26 mouse cellular contexts compared by ENCODE assay signal in genomic region chr19:34708221-34708620, GRCm38 (mm10). TPM values are rescaled to one million over a fixed set of nuclear protein-coding genes. Genes with fewer than 3 reads are reported as not detected.
DNase-seq lines count a peak whose midpoint lies in the region; ATAC-seq and TF ChIP-seq lines count a peak whose summit lies in the region.
"Had no signal": no experiment of that assay in that cellular context is flagged by ENCODE, and none has a peak within 500 bp of the region (broad histone marks: within the 10 kb centered on the region; RNA-seq: fewer than 3 reads in every experiment).

No protein-coding gene starts in this region.

- H3K4me3 ChIP-seq in kidney, adult 2 months (ENCODE audit: insufficient read depth, low read depth, low read length), result no peak overlapping the region
- no peak overlapping the region for H3K4me3 ChIP-seq in kidney, embryonic 16.5 days (ENCODE audit: low read length)
- H3K4me3 ChIP-seq: embryonic facial prominence, embryonic 10.5 days; embryonic facial prominence, embryonic 13.5 days; erythroblast, embryonic 14.5 days; forebrain, embryonic 12.5 days; forebrain, embryonic 15.5 days; heart, embryonic 10.5 days; heart, embryonic 13.5 days had no signal

- peaks cover 30% of the 10 kb centered on the region for H3K4me1 ChIP-seq in kidney, adult 2 months (ENCODE audit: control insufficient read depth, insufficient read depth, low read length)
- 0 out of 2 replicates have a peak, but pooled peaks cover 2% of the 10 kb centered on the region for H3K4me1 ChIP-seq in kidney, embryonic 16.5 days (ENCODE audit: insufficient read depth, low read length)
- H3K4me1 ChIP-seq: embryonic facial prominence, embryonic 13.5 days; forebrain, embryonic 12.5 days; forebrain, embryonic 15.5 days had no signal

- H3K9ac ChIP-seq in kidney, embryonic 16.5 days (replicated peaks; ENCODE audit: low read length), result no peak overlapping the region
- H3K9ac ChIP-seq: embryonic facial prominence, embryonic 13.5 days; forebrain, embryonic 12.5 days; forebrain, embryonic 15.5 days; heart, embryonic 13.5 days; hindbrain, embryonic 14.5 days had no signal

- no peak for ATAC-seq in kidney, embryonic 16.5 days (ENCODE audit: low FRiP score, low TSS enrichment)
- ATAC-seq: CD4-positive, CD25-positive, alpha-beta regulatory T cell, adult 4 months; forebrain, embryonic 15.5 days had no signal

- no peak overlapping the region for H3K4me2 ChIP-seq in kidney, embryonic 16.5 days (replicated peaks; ENCODE audit: low read depth, low read length)
- H3K4me2 ChIP-seq: embryonic facial prominence, embryonic 13.5 days; forebrain, embryonic 12.5 days; forebrain, embryonic 15.5 days; heart, embryonic 13.5 days; hindbrain, embryonic 14.5 days had no signal

- H3K36me3 ChIP-seq in kidney, adult 2 months (ENCODE audit: control insufficient read depth, insufficient read depth, low read length), result no peaks in the 10 kb centered on the region; the same call in 1 of the 2 replicates
- H3K36me3 ChIP-seq in kidney, embryonic 16.5 days (ENCODE audit: insufficient read depth, low read length), result no peaks in the 10 kb centered on the region
- H3K36me3 ChIP-seq: embryonic facial prominence, embryonic 10.5 days; embryonic facial prominence, embryonic 13.5 days; forebrain, embryonic 12.5 days; forebrain, embryonic 15.5 days; heart, embryonic 10.5 days; heart, embryonic 13.5 days had no signal

- no peaks in the 10 kb centered on the region for H3K9me3 ChIP-seq in kidney, embryonic 16.5 days (ENCODE audit: low read length)
- H3K9me3 ChIP-seq: embryonic facial prominence, embryonic 10.5 days; embryonic facial prominence, embryonic 13.5 days; forebrain, embryonic 12.5 days; forebrain, embryonic 15.5 days; heart, embryonic 10.5 days; heart, embryonic 13.5 days had no signal

- TF ChIP-seq POLR2A in kidney, adult 2 months (IDR thresholded peaks at IDR 0.05; ENCODE audit: low read depth, low read length), result no peak

- peak overlapping the region; percentile 16; the same call in 1 of the 2 replicates for H3K27ac ChIP-seq in kidney, adult 2 months (ENCODE audit: insufficient read depth, low read depth, low read length)
- no peak overlapping the region for H3K27ac ChIP-seq in kidney, embryonic 16.5 days (ENCODE audit: low read length)
- H3K27ac ChIP-seq: embryonic facial prominence, embryonic 10.5 days; embryonic facial prominence, embryonic 13.5 days; forebrain, embryonic 12.5 days; forebrain, embryonic 15.5 days; heart, embryonic 10.5 days; heart, embryonic 13.5 days; hindbrain, embryonic 14.5 days had no signal

- WGBS in kidney, adult 2 months, result 52% methylated on average over 2 of the region's 2 CpGs
- WGBS in kidney, embryonic 16.5 days, result 81% methylated on average over 2 of the region's 2 CpGs

- peak; percentile 82 for DNase-seq in kidney, adult 2 months
- DNase-seq in kidney, adult 9 months, result peak; percentile 81
- peak; percentile 29 for DNase-seq in kidney, postnatal 10 days
- peak; percentile 56 to 77 for DNase-seq in kidney, postnatal 36 days
- no peak for DNase-seq in cerebellum, adult 11-12 months
- DNase-seq: adrenal gland, adult 2 months; adrenal gland, postnatal 14 days; cerebellum, adult 11 months; cerebellum, adult 8-10 months; cerebellum, postnatal 10 days; cerebellum, postnatal 36 days; embryo, embryonic 11 days; gastrocnemius, postnatal 25 days; heart, adult 18-20 months; heart, postnatal 14 days; heart, postnatal 4 days had no signal

- TF ChIP-seq CTCF in kidney, adult 2 months (conservative IDR thresholded peaks at IDR 0.05; ENCODE audit: insufficient read depth, insufficient read length, low read depth, low read length), result no peak

- H3K27me3 ChIP-seq in kidney, adult 2 months (replicated peaks; ENCODE audit: control insufficient read depth, insufficient read depth, low read length), result no peaks in the 10 kb centered on the region
- no peaks in the 10 kb centered on the region for H3K27me3 ChIP-seq in kidney, embryonic 16.5 days (ENCODE audit: insufficient read depth, low read length)
- H3K27me3 ChIP-seq: embryonic facial prominence, embryonic 13.5 days; forebrain, embryonic 12.5 days; forebrain, embryonic 15.5 days; heart, embryonic 13.5 days had no signal

RNA-seq across cellular contexts. Expression of gene Slc16a12, which starts 38.9 kb away (rescaled TPM):
- polyA plus RNA-seq in kidney, adult 2 months (2012; rRNA removed), result 59.6 and 61.4 TPM in 2 replicates
- 17.9 and 19.1 TPM in 2 replicates for polyA plus RNA-seq in kidney, embryonic 16.5 days (2015; fragmentation: Nextera tagmentation; extraction: Ambion mirVana)
- polyA plus RNA-seq: CD4-positive, CD25-positive, alpha-beta regulatory T cell, adult 4 months; erythroblast, embryonic 14.5 days had no signal
